Mouse (Mus musculus): Measurements from ENCODE around the gene Txn1. TPM values are rescaled to one million over a fixed set of nuclear protein-coding genes. Genes with fewer than 3 reads are reported as not detected.

The Txn1 gene
- 51.5 to 65.2 TPM (median 60.3 TPM) in 4 replicates for total RNA-seq (2023)

GRCm38 (mm10) chr4:57956029-57956960 lies at the start of gene Txn1:
Gene Txn1, minus strand, starts transcription at chr4:57956411.

GRCm38 (mm10) chr4:57916201-57916661 lies 40.0 kb downstream of the Txn1 start, which contains the start of gene D630039A03Rik:
Gene D630039A03Rik, minus strand, starts transcription at chr4:57916297.

Other genes with a start within 250 kb of the Txn1 start
- gene Akap2, start 238.8 kb downstream of the Txn1 start, total RNA-seq (2023), result 54.6 to 57.6 TPM (median 55.2 TPM) in 4 replicates
- not detected in 4 replicates for gene D630039A03Rik, start 40.1 kb downstream of the Txn1 start, total RNA-seq (2023)
- gene Txndc8, start 52.7 kb upstream of the Txn1 start, total RNA-seq (2023), result not detected in 4 replicates

All from B cell, adult 62 days (primary cell).